Mouse (Mus musculus) cerebellum, adult (tissue): ENCODE measurements at regions not wholly inside any gene's neighbourhood (a gene's known extent, or its start where the extent isn't known, plus 50 kb on each side); places are given as distances from the start of the nearest gene placed in this dataset.

Source experiments
- ATAC-seq: cut with Nextera tagmentation; 2 replicates; pipeline ENCODE4 v1.9.2; 2017; ENCODE audit warnings: mild to moderate bottlenecking, moderate library complexity, mixed read lengths; ENCODE audit not compliant: insufficient number of reproducible peaks, low FRiP score, low TSS enrichment

GRCm38 (mm10) chr6:24272821-24273220 lies 104.9 kb upstream of the Slc13a1 start:
- no peak for ATAC-seq

- ATAC-seq: no peak
Measured at GRCm38 (mm10) chr6:24269633-24270032, 101.7 kb upstream of the Slc13a1 start.

GRCm38 (mm10) chr6:24263796-24264195 lies 95.9 kb upstream of the Slc13a1 start:
- no peak for ATAC-seq

- ATAC-seq: no peak
Measured at GRCm38 (mm10) chr6:24262578-24262977, 94.7 kb upstream of the Slc13a1 start.

GRCm38 (mm10) chr6:24245591-24245990 lies 77.7 kb upstream of the Slc13a1 start:
- peak; percentile 84 for ATAC-seq

- no peak for ATAC-seq
Measured at GRCm38 (mm10) chr6:24238541-24238940, 70.6 kb upstream of the Slc13a1 start.

GRCm38 (mm10) chr6:24238054-24238453 lies 70.2 kb upstream of the Slc13a1 start:
- no peak for ATAC-seq

- ATAC-seq: peak; percentile 96
Measured at GRCm38 (mm10) chr6:24233626-24234025, 65.7 kb upstream of the Slc13a1 start.

- ATAC-seq: no peak
Measured at GRCm38 (mm10) chr6:24220589-24220988, 52.7 kb upstream of the Slc13a1 start.

- ATAC-seq: no peak
Measured at GRCm38 (mm10) chr6:24219882-24220522, 52.1 kb upstream of the Slc13a1 start.
